Mouse (Mus musculus): ENCODE measurements around the gene Erc2. TPM values are rescaled to one million over a fixed set of nuclear protein-coding genes. Genes with fewer than 3 reads are reported as not detected.

Erc2 gene
- polyA plus RNA-seq, 1 experiment = 0.89 TPM

DNA sequence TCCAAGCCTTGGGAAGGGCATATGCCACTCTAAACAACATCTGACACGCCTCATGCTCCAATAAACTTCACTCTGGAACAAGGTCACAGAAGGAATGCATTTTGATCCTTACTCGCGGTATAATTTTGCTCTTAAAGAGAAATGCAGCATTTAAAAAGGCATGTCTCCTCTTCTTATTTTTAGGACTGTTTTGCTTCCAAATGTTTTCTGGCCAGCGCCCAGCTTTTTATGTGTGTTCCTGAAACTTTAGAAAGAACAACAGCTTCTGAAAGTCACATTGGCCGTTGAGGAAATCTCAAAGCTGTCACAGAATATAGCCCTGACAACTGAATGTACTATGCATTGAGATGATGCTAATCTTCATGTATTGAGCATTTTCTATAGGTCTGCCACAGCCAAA lies 8.5 kb upstream of the Erc2 start:
- Histone ChIP-seq H3K27me3 (ENCODE audit: control insufficient read depth, insufficient read depth, low read length) (no peaks in the 10 kb centered on the region), H3K4me1 (ENCODE audit: control insufficient read depth, insufficient read depth, insufficient read length, low read length) (no peaks in the 10 kb centered on the region), H3K4me3 (ENCODE audit: low read depth, low read length) (no peak overlapping the region), H3K36me3 (ENCODE audit: control insufficient read depth, insufficient read depth, low read length) (no peaks in the 10 kb centered on the region), H3K27ac (ENCODE audit: insufficient read depth, low read depth, low read length) (no peak overlapping the region)
- WGBS = 53% methylated on average over 5 of the region's 5 CpGs
- TF ChIP-seq POLR2A (IDR thresholded peaks at IDR 0.05; ENCODE audit: low read depth, low read length) (no peak), CTCF (IDR thresholded peaks at IDR 0.05; ENCODE audit: extremely low read depth, insufficient read length, insufficient replicate concordance, low read depth, low read length) (no peak)

DNA sequence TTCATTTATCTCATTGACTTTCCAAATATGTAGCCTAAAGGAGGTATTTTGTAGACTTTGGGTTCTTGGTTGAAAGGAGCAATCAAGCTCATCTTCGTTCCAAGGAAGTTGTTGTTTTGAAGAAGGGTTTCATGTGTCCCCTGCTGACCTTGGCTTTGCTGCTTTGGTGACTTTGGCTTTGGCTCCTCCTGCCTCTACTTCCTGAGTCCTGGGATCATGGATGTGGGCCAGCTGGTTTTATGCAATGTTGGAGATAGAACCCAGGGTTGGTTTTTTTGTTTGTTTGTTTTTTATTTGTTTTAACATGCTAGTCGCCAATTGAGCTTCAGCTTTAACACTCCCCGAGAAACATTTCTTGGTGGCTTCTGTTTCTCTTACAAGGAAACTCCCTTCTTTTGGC lies 4.9 kb upstream of the Erc2 start:
- Histone ChIP-seq H3K4me1 (ENCODE audit: control insufficient read depth, insufficient read depth, insufficient read length, low read length) (no peaks in the 10 kb centered on the region), H3K36me3 (ENCODE audit: control insufficient read depth, insufficient read depth, low read length) (no peaks in the 10 kb centered on the region)
- WGBS = 66% methylated on average over 3 of the region's 3 CpGs

DNA sequence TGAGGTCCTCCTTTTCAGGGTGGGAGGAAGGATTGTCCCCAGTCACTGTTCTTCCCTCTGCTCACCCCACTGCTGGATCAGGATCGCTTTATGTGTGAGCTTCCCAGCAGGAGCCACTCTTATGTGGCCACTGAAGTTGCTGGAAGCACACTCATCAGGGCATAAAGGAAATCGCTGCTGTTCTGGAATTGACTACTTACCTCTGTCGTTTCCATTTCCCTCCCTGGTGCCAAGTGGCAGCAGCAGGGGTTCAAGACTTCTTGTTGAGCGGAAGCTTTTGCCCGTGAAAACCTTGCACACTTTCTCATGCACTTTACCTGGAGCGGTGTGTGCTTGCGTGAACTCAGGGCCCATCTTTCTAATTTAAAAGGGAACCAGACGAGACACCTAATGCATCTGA lies 652 bp upstream of the Erc2 start:
- TF ChIP-seq POLR2A (IDR thresholded peaks at IDR 0.05; ENCODE audit: low read depth, low read length) = no peak
- no peak for TF ChIP-seq CTCF (IDR thresholded peaks at IDR 0.05; ENCODE audit: extremely low read depth, insufficient read length, insufficient replicate concordance, low read depth, low read length)
- Histone ChIP-seq H3K36me3 (ENCODE audit: control insufficient read depth, insufficient read depth, low read length) (no peaks in the 10 kb centered on the region), H3K4me1 (ENCODE audit: control insufficient read depth, insufficient read depth, insufficient read length, low read length) (no peaks in the 10 kb centered on the region), H3K27me3 (ENCODE audit: control insufficient read depth, insufficient read depth, low read length) (peaks cover 13% of the 10 kb centered on the region; the same call in 1 of the 2 replicates), H3K27ac (ENCODE audit: insufficient read depth, low read depth, low read length) (no peak overlapping the region), H3K4me3 (ENCODE audit: low read depth, low read length) (no peak overlapping the region)
- WGBS = 48% methylated on average over 8 of the region's 8 CpGs

More for the DNA sequence above, 4.9 kb upstream of the Erc2 start:
- Histone ChIP-seq H3K27me3 (ENCODE audit: control insufficient read depth, insufficient read depth, low read length) (peaks cover 3% of the 10 kb centered on the region; the same call in 1 of the 2 replicates), H3K4me3 (ENCODE audit: low read depth, low read length) (no peak overlapping the region), H3K27ac (ENCODE audit: insufficient read depth, low read depth, low read length) (no peak overlapping the region)
- TF ChIP-seq POLR2A (IDR thresholded peaks at IDR 0.05; ENCODE audit: low read depth, low read length) (no peak), CTCF (IDR thresholded peaks at IDR 0.05; ENCODE audit: extremely low read depth, insufficient read length, insufficient replicate concordance, low read depth, low read length) (no peak)

GRCm38 (mm10) chr14:27622923-27623219 lies 643 bp downstream of the Erc2 start:
- no peaks in the 10 kb centered on the region for H3K36me3 ChIP-seq (ENCODE audit: control insufficient read depth, insufficient read depth, low read length)
- TF ChIP-seq CTCF (IDR thresholded peaks at IDR 0.05; ENCODE audit: extremely low read depth, insufficient read length, insufficient replicate concordance, low read depth, low read length) = no peak
- H3K27me3 ChIP-seq (ENCODE audit: control insufficient read depth, insufficient read depth, low read length) = peaks cover 13% of the 10 kb centered on the region; the same call in 1 of the 2 replicates
- no peaks in the 10 kb centered on the region for H3K4me1 ChIP-seq (ENCODE audit: control insufficient read depth, insufficient read depth, insufficient read length, low read length)
- WGBS = 2% methylated on average over 6 of the region's 6 CpGs
- no peak overlapping the region for H3K27ac ChIP-seq (ENCODE audit: insufficient read depth, low read depth, low read length)
- peak overlapping the region; percentile 75 for H3K4me3 ChIP-seq (ENCODE audit: low read depth, low read length)

DNA sequence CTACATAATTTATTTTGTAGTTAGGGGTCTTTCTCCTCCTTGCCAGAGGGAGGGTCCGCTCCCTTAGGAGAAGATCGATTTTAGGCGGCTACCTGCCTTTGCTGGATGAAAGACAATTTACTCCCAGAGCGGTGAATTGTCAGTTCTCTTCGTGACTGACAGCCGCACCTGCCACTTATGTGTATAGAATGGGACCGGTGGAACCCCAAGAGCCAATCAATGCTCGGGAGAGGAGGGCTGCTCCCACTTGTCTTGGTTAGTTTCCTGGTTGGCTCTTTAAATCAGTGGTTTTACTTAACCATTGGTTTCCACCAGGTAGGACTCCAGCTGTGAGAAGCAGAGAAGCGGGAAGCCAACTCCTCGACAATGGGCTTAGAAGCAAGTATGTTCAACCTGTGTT lies 1.1 kb downstream of the Erc2 start:
- Histone ChIP-seq H3K4me1 (ENCODE audit: control insufficient read depth, insufficient read depth, insufficient read length, low read length) (no peaks in the 10 kb centered on the region), H3K36me3 (ENCODE audit: control insufficient read depth, insufficient read depth, low read length) (no peaks in the 10 kb centered on the region), H3K27ac (ENCODE audit: insufficient read depth, low read depth, low read length) (no peak overlapping the region), H3K27me3 (ENCODE audit: control insufficient read depth, insufficient read depth, low read length) (peaks cover 13% of the 10 kb centered on the region; the same call in 1 of the 2 replicates), H3K4me3 (ENCODE audit: low read depth, low read length) (peak overlapping the region; percentile 11; the same call in 1 of the 2 replicates)
- no peak for TF ChIP-seq POLR2A (IDR thresholded peaks at IDR 0.05; ENCODE audit: low read depth, low read length)
- no peak for TF ChIP-seq CTCF (IDR thresholded peaks at IDR 0.05; ENCODE audit: extremely low read depth, insufficient read length, insufficient replicate concordance, low read depth, low read length)
- 4% methylated on average over 10 of the region's 10 CpGs for WGBS

DNA sequence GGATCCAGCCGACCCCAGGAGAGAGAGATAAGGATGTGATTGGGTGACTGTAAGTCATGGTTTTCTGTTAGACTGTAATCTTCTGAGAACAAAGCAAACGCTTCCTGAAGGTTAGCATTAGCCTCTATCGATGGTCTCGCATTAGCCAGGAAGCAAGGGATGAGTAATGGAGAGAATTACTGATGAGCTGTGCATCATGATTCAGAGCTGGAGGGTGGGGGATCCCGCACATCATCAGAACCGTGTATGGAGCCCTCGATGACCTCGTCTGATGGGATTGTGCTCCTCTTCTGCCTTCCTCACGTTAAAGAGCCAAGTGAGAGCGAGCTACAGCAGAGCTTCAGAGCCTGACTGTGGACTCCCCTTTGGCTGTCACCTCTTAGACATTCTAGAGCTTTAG lies 6.5 kb downstream of the Erc2 start:
- 65% methylated on average over 10 of the region's 10 CpGs for WGBS
- TF ChIP-seq POLR2A (IDR thresholded peaks at IDR 0.05; ENCODE audit: low read depth, low read length) (no peak), CTCF (IDR thresholded peaks at IDR 0.05; ENCODE audit: extremely low read depth, insufficient read length, insufficient replicate concordance, low read depth, low read length) (no peak)
- no peaks in the 10 kb centered on the region for H3K36me3 ChIP-seq (ENCODE audit: control insufficient read depth, insufficient read depth, low read length)

DNA sequence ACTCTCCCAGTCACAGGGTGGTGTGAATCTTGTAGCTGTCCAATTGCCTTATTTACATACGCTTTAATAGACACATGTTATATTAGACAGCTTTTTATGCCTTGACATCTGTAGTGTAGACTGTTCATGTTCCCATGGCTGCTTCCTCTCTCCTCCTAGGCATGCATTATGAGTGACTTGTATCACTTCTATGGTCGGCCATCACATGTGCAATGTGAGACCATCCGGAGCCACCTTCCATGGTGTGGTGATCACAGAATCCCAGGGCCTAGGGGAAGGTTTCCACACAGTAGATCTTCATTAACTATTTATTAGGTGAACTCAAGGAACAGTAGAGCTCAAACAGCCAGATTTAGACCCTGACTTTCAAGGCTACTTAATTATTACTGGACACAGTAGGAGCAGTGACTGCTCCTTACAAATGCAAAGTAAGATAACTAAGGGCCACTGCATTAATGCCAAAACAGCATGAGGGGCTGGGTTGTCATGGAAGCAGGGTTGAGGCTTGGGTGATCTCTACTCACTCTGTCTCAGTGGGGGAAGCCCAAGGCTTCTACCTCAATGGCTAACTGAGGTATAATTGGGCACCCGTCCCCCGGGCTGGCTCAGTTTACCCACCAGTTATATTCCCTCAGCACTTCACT lies 7.3 kb downstream of the Erc2 start:
- Histone ChIP-seq H3K4me1 (ENCODE audit: control insufficient read depth, insufficient read depth, insufficient read length, low read length) (no peaks in the 10 kb centered on the region), H3K27me3 (ENCODE audit: control insufficient read depth, insufficient read depth, low read length) (no peaks in the 10 kb centered on the region), H3K27ac (ENCODE audit: insufficient read depth, low read depth, low read length) (no peak overlapping the region), H3K36me3 (ENCODE audit: control insufficient read depth, insufficient read depth, low read length) (no peaks in the 10 kb centered on the region), H3K4me3 (ENCODE audit: low read depth, low read length) (no peak overlapping the region)
- no peak for TF ChIP-seq POLR2A (IDR thresholded peaks at IDR 0.05; ENCODE audit: low read depth, low read length)
- TF ChIP-seq CTCF (IDR thresholded peaks at IDR 0.05; ENCODE audit: extremely low read depth, insufficient read length, insufficient replicate concordance, low read depth, low read length) = no peak
- 83% methylated on average over 5 of the region's 5 CpGs for WGBS

More for the DNA sequence above, 6.5 kb downstream of the Erc2 start:
- no peaks in the 10 kb centered on the region for H3K4me1 ChIP-seq (ENCODE audit: control insufficient read depth, insufficient read depth, insufficient read length, low read length)
- no peak overlapping the region for H3K27ac ChIP-seq (ENCODE audit: insufficient read depth, low read depth, low read length)
- no peak overlapping the region for H3K4me3 ChIP-seq (ENCODE audit: low read depth, low read length)
- no peaks in the 10 kb centered on the region for H3K27me3 ChIP-seq (ENCODE audit: control insufficient read depth, insufficient read depth, low read length)
